Mouse (Mus musculus) frontal cortex, adult (tissue): ENCODE measurements at regions not wholly inside any gene's neighbourhood (a gene's known extent, or its start where the extent isn't known, plus 50 kb on each side); places are given as distances from the start of the nearest gene placed in this dataset.
"Not testable (repeated sequence)": the region's sequence is repeated elsewhere in the genome, so short reads cannot be mapped to it uniquely, and the experiment has no call there.

Experiments used
- ATAC-seq: cut with Nextera tagmentation; 2 replicates; pipeline ENCODE4 v1.9.2; 2017; ENCODE audit warnings: mild to moderate bottlenecking, moderate library complexity, mixed read lengths; ENCODE audit not compliant: low TSS enrichment

GRCm38 (mm10) chr5:4248422-4248821, 56.3 kb downstream of the Mterf1b start:
- ATAC-seq: no peak

- ATAC-seq: not testable (repeated sequence)
Measured at GRCm38 (mm10) chr5:4254280-4254679, 62.1 kb downstream of the Mterf1b start.

- ATAC-seq: no peak
Measured at GRCm38 (mm10) chr5:4257048-4257750, 65.0 kb downstream of the Mterf1b start.

GRCm38 (mm10) chr5:4259260-4259659, 67.1 kb downstream of the Mterf1b start:
- ATAC-seq: no peak

- ATAC-seq: no peak
Measured at GRCm38 (mm10) chr5:4262666-4263065, 70.5 kb downstream of the Mterf1b start.

- ATAC-seq: peak; percentile 92
Measured at GRCm38 (mm10) chr5:4263560-4264160, 71.5 kb downstream of the Mterf1b start.

GRCm38 (mm10) chr5:4267717-4268116, 75.5 kb downstream of the Mterf1b start:
- ATAC-seq: no peak

GRCm38 (mm10) chr5:4273001-4273400, 80.8 kb downstream of the Mterf1b start:
- no peak for ATAC-seq

GRCm38 (mm10) chr5:4303616-4304015, 111.4 kb downstream of the Mterf1b start:
- no peak for ATAC-seq

GRCm38 (mm10) chr5:4304201-4304600, 112.0 kb downstream of the Mterf1b start:
- no peak for ATAC-seq

- no peak; the same call in 1 of the 2 replicates for ATAC-seq
Measured at GRCm38 (mm10) chr5:4308514-4308913, 116.3 kb downstream of the Mterf1b start.

- no peak for ATAC-seq
Measured at GRCm38 (mm10) chr5:4311169-4311568, 119.0 kb downstream of the Mterf1b start.

GRCm38 (mm10) chr5:4311599-4311998, 119.4 kb downstream of the Mterf1b start:
- ATAC-seq: peak; percentile 57

- ATAC-seq: no peak
Measured at GRCm38 (mm10) chr5:4312675-4313074, 120.5 kb downstream of the Mterf1b start.

- no peak for ATAC-seq
Measured at GRCm38 (mm10) chr5:4322634-4323386, 130.6 kb downstream of the Mterf1b start.

GRCm38 (mm10) chr5:4323387-4323704, 131.2 kb downstream of the Mterf1b start:
- peak; percentile 88 for ATAC-seq

- ATAC-seq: no peak
Measured at GRCm38 (mm10) chr5:4325813-4326212, 133.6 kb downstream of the Mterf1b start.

- ATAC-seq: no peak
Measured at GRCm38 (mm10) chr5:4326309-4327014, 134.3 kb downstream of the Mterf1b start.

GRCm38 (mm10) chr5:4335683-4336082, 143.5 kb downstream of the Mterf1b start:
- ATAC-seq: no peak

- no peak for ATAC-seq
Measured at GRCm38 (mm10) chr5:4341956-4342355, 149.8 kb downstream of the Mterf1b start.

GRCm38 (mm10) chr5:4344458-4344857, 152.3 kb downstream of the Mterf1b start:
- ATAC-seq: no peak

- no peak for ATAC-seq
Measured at GRCm38 (mm10) chr5:4348334-4348733, 156.2 kb downstream of the Mterf1b start.
